Mouse (Mus musculus): Measurements from ENCODE around the gene Slc9a3r1. TPM values are rescaled to one million over a fixed set of nuclear protein-coding genes. Genes with fewer than 3 reads are reported as not detected.

Gene Slc9a3r1
- 221 and 253 TPM in 2 replicates for polyA plus RNA-seq (2012)

DNA sequence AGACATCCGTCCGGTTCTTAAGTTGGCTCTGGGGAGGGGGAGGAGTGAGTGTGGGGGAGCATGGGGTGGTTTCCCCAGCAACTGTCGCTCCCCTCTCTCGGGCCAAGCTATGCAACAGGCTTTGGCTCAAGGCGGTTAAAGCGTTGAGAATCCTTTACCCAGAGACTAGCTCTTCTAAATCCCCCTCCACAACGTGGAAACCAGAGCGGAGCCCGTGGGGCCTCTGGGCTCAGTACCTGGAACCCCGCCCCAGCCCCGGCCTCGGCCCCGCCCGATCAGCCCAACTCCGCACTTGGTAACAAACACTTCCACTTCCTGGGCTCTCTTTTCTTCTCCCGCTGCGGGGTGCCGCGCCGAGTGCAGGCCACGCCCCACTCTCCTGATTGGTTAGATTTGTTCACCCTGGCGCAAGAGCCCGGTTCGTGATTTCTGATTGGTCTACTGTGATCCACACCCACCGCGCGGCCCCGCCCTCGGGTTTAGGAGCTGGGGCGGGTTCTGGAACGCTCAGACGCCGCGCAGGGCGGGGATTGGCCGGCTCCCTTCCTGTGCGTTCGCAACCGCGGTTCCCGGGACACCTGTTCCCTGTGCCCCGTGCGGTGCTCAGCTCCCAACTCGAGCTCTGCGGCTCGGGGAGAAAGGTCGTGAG lies at the start of gene Slc9a3r1:
Gene Slc9a3r1, plus strand, starts transcription at position 510 of the 649 bp plus-strand sequence.

DNA sequence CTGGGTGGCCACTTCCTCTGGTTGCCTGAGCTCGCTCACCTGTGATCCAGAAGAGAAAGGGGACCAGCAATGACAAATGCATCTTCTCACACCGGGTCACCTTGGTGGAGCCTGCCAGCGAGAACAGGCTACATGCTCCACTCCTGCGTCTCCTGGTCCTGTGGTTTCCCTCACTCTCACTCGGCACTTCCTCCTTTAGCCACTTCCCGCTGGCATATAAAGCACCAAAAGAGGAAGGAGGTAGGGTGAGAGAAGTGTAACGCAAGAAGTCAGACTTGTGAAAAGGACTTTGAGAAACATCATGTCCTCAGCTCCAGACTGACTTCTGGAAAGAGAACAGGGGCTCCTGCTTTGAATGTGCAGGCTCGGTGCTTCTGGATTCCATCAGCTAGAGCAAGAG lies 29.3 kb upstream of the Slc9a3r1 start, which contains the start of gene Cd300lf:
Gene Cd300lf, minus strand, starts transcription at position 193 of the 400 bp plus-strand sequence.

DNA sequence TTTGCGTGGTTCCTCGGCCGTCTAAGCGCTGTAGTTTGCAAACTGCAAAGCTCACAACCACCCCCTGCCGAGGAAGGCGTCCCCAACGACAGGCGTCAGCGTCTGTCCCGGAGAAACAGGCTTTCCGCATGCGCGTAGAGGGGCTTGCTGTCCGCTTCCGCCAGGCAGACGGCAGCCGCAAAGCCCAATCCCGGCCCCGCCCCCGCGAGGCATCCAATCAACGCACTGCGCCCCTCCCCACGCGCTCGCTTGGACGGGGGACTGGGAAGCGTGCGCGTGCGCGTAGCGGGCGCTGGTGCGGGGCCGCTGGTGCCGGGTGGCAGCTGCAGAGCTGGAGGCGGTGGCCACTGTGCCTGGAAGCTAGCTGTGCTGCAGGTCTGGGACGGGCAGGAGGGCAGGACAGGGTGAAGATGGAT lies 24.1 kb downstream of the Slc9a3r1 start, which contains the start of gene Tmem104:
Gene Tmem104, plus strand, starts transcription at position 264 of the 416 bp plus-strand sequence.

DNA sequence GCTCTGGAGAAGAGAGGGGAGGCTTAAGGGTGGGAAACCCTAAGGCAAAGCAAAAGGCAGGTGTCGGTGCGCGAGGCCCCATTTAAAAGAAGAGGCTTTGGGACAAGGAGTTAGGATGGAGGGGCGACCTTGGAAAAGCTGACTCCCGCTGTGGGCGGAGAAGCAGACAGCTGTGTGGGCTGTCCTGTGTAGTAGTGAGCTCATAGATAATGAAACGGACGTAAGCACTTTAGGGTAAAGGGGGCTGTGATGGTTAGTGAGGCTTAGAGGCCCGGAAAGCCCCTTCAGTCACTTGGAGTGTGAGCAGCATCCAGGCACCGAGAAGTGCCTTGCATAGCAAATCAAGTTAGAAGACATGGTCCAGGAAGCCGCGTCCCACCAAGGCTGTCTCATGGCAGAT lies 24.6 kb downstream of the Slc9a3r1 start, which contains the start of gene Nat9:
Gene Nat9, minus strand, starts transcription at position 167 of the 400 bp plus-strand sequence.

Other genes starting within 250 kb of the Slc9a3r1 start
- 2.9 and 5.9 TPM in 2 replicates for gene Cd300lb, start 229.0 kb upstream of the Slc9a3r1 start, polyA plus RNA-seq (2012)
- 0.15 and 0.78 TPM in 2 replicates for gene Cd300c, start 194.2 kb upstream of the Slc9a3r1 start, polyA plus RNA-seq (2012)
- gene Cd300ld, start 173.4 kb upstream of the Slc9a3r1 start, polyA plus RNA-seq (2012): 0.04 TPM in 1 of 2 replicates, not detected in the other
- gene Cd300c2, start 161.5 kb upstream of the Slc9a3r1 start, polyA plus RNA-seq (2012): 0.31 TPM in 1 of 2 replicates, not detected in the other
- not detected in 2 replicates for gene Cd300ld2, start 147.1 kb upstream of the Slc9a3r1 start, polyA plus RNA-seq (2012)
- not detected in 2 replicates for gene Cd300ld4, start 136.3 kb upstream of the Slc9a3r1 start, polyA plus RNA-seq (2012)
- not detected in 2 replicates for gene Cd300ld5, start 125.6 kb upstream of the Slc9a3r1 start, polyA plus RNA-seq (2012)
- gene Cd300ld3, start 114.9 kb upstream of the Slc9a3r1 start, polyA plus RNA-seq (2012): not detected in 2 replicates
- gene Cd300e, start 101.2 kb upstream of the Slc9a3r1 start, polyA plus RNA-seq (2012): 0.05 TPM in 1 of 2 replicates, not detected in the other
- gene Rab37, start 71.9 kb upstream of the Slc9a3r1 start, polyA plus RNA-seq (2012): 15.3 and 26.5 TPM in 2 replicates
- 0.47 and 1.1 TPM in 2 replicates for gene Cd300lf, start 29.3 kb upstream of the Slc9a3r1 start, polyA plus RNA-seq (2012)
- 22.5 and 25.3 TPM in 2 replicates for gene Tmem104, start 24.1 kb downstream of the Slc9a3r1 start, polyA plus RNA-seq (2012)
- gene Nat9, start 24.5 kb downstream of the Slc9a3r1 start, polyA plus RNA-seq (2012): 11.7 and 12.6 TPM in 2 replicates
- 0.05 TPM in 2 replicates for gene Grin2c, start 103.9 kb downstream of the Slc9a3r1 start, polyA plus RNA-seq (2012)
- gene Fdxr, start 113.7 kb downstream of the Slc9a3r1 start, polyA plus RNA-seq (2012): 47.2 and 51.6 TPM in 2 replicates
- 1.3 and 1.5 TPM in 2 replicates for gene Fads6, start 134.3 kb downstream of the Slc9a3r1 start, polyA plus RNA-seq (2012)
- not detected in 2 replicates for gene Otop2, start 143.8 kb downstream of the Slc9a3r1 start, polyA plus RNA-seq (2012)
- gene Ush1g, start 158.7 kb downstream of the Slc9a3r1 start, polyA plus RNA-seq (2012): not detected in 2 replicates
- gene Otop3, start 171.4 kb downstream of the Slc9a3r1 start, polyA plus RNA-seq (2012): 0.07 TPM in 1 of 2 replicates, not detected in the other
- 0.90 and 0.91 TPM in 2 replicates for gene Hid1, start 204.4 kb downstream of the Slc9a3r1 start, polyA plus RNA-seq (2012)
- gene Cdr2l, start 218.6 kb downstream of the Slc9a3r1 start, polyA plus RNA-seq (2012): 0.11 and 0.26 TPM in 2 replicates
- 50.0 and 65.5 TPM in 2 replicates for gene Mrpl58, start 240.4 kb downstream of the Slc9a3r1 start, polyA plus RNA-seq (2012)

All from megakaryocyte-erythroid progenitor cell, adult 5 weeks (primary cell).